Mouse (Mus musculus): ENCODE data around the gene Glipr1l2.
"Not testable (repeated sequence)": the region's sequence is repeated elsewhere in the genome, so short reads cannot be mapped to it uniquely, and the experiment has no call there.

GRCm38 (mm10) chr10:112060583-112060934 lies 22.6 kb upstream of the Glipr1l2 start:
- not testable (repeated sequence) for TF ChIP-seq POLR2A (IDR thresholded peaks at IDR 0.05; ENCODE audit: borderline replicate concordance, extremely low read depth, low read depth, low read length); CTCF (IDR thresholded peaks at IDR 0.05; ENCODE audit: insufficient read depth, low read length)
